Mouse (Mus musculus) stomach, postnatal 0 days (tissue): ENCODE measurements at regions not wholly inside any gene's neighbourhood (a gene's known extent, or its start where the extent isn't known, plus 50 kb on each side); places are given as distances from the start of the nearest gene placed in this dataset.

ENCODE experiments used
- CTCF ChIP-seq: IDR thresholded peaks from 2 replicates; pipeline ENCODE4 v1.5.1; 2016; ENCODE audit warnings: antibody characterized with exemption, low read depth, mild to moderate bottlenecking, moderate library complexity
- EP300 ChIP-seq: optimal IDR thresholded peaks from 2 replicates; pipeline ENCODE3; 2016; ENCODE audit warnings: antibody characterized with exemption

DNA sequence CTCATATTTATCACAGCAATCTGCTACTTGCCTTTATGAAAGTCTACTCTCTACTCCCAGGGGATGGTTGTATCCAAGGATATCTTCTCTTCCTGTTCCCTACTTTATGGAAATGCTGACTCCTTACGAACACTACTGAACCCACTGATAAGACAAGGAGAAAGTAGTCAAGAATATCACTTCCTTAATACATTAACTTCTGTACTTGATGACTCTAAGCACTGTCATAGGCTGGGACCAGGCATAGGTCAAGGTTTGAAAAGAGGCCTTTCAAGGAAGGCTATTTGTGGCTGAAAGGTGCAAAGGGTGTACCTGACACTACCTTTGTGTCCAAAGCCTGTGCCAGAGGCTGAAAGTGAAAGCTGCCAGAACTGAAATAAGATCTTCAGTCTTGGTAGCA, 164.2 kb upstream of the S100g start:
- TF ChIP-seq EP300 (no peak), CTCF (no peak)
